Mouse (Mus musculus): ENCODE results near the gene Rrp7a. TPM values are rescaled to one million over a fixed set of nuclear protein-coding genes. Genes with fewer than 3 reads are reported as not detected.

Gene Rrp7a
- polyA plus RNA-seq (2015; fragmentation: Illumina TruSeq; extraction: RNeasy Lipid Tissue Mini Kit (QIAGEN cat#74804); ENCODE audit: insufficient read depth, low read depth, low replicate concordance), result 12.3 TPM

GRCm38 (mm10) chr15:83122566-83123145, at the start of gene Rrp7a:
Gene Rrp7a, minus strand, starts transcription at chr15:83122801.

GRCm38 (mm10) chr15:83149196-83150072, 26.8 kb upstream of the Rrp7a start, which contains the start of gene Poldip3:
Gene Poldip3, minus strand, starts transcription at chr15:83149384.

DNA sequence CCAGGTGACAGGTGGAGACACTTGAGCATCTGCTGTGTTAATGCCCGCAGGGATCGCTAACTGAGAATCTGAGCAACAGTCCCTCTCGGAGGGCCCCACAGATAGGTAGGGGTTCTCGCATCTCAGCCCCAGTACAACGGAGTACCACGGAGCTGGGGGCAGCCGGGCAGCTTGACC, 33.3 kb downstream of the Rrp7a start, which contains the start of gene Serhl:
TSS of gene Serhl (plus strand) at position 78 of the 177 bp plus-strand sequence.

Other genes with a start within 250 kb of the Rrp7a start
- gene Tcf20, start 134.9 kb downstream of the Rrp7a start, polyA plus RNA-seq (2015; fragmentation: Illumina TruSeq; extraction: RNeasy Lipid Tissue Mini Kit (QIAGEN cat#74804); ENCODE audit: insufficient read depth, low read depth, low replicate concordance), result 4.8 TPM
- gene Nfam1, start 89.5 kb downstream of the Rrp7a start, polyA plus RNA-seq (2015; fragmentation: Illumina TruSeq; extraction: RNeasy Lipid Tissue Mini Kit (QIAGEN cat#74804); ENCODE audit: insufficient read depth, low read depth, low replicate concordance), result 1.4 TPM
- gene Serhl, start 33.3 kb downstream of the Rrp7a start, polyA plus RNA-seq (2015; fragmentation: Illumina TruSeq; extraction: RNeasy Lipid Tissue Mini Kit (QIAGEN cat#74804); ENCODE audit: insufficient read depth, low read depth, low replicate concordance), result 14.8 TPM
- gene Poldip3, start 26.6 kb upstream of the Rrp7a start, polyA plus RNA-seq (2015; fragmentation: Illumina TruSeq; extraction: RNeasy Lipid Tissue Mini Kit (QIAGEN cat#74804); ENCODE audit: insufficient read depth, low read depth, low replicate concordance), result 13.9 TPM
- 49.6 TPM for gene Cyb5r3, start 49.8 kb upstream of the Rrp7a start, polyA plus RNA-seq (2015; fragmentation: Illumina TruSeq; extraction: RNeasy Lipid Tissue Mini Kit (QIAGEN cat#74804); ENCODE audit: insufficient read depth, low read depth, low replicate concordance)
- 3.7 TPM for gene A4galt, start 129.0 kb upstream of the Rrp7a start, polyA plus RNA-seq (2015; fragmentation: Illumina TruSeq; extraction: RNeasy Lipid Tissue Mini Kit (QIAGEN cat#74804); ENCODE audit: insufficient read depth, low read depth, low replicate concordance)
- gene Arfgap3, start 227.4 kb upstream of the Rrp7a start, polyA plus RNA-seq (2015; fragmentation: Illumina TruSeq; extraction: RNeasy Lipid Tissue Mini Kit (QIAGEN cat#74804); ENCODE audit: insufficient read depth, low read depth, low replicate concordance), result 42.7 TPM

Measured in pancreas, adult 10 weeks (tissue).